Mouse (Mus musculus) heart, postnatal 4 days (tissue): Measurements from ENCODE around the gene Dmtf1. TPM values are rescaled to one million over a fixed set of nuclear protein-coding genes. Genes with fewer than 3 reads are reported as not detected.
"Not testable (repeated sequence)": the region's sequence is repeated elsewhere in the genome, so short reads cannot be mapped to it uniquely, and the experiment has no call there.

Experiments
- DNase-seq: peaks from one replicate; pipeline ENCODE4 v3.0.0; 2021
- total RNA-seq, 2 experiments: library from RNA; stranded (reverse); gene quantifications; 2 replicates each; pipeline ENCODE4 v1.2.3; 2021

Gene Dmtf1
- 10 to 100 TPM; 20.0 to 21.4 TPM for total RNA-seq

GRCm38 (mm10) chr5:9161456-9162041, at the start of gene Dmtf1:
Gene Dmtf1, minus strand, starts transcription at chr5:9161776.
- DNase-seq, result peak; percentile 87

- DNase-seq, result no peak
Measured at GRCm38 (mm10) chr5:9186467-9186866, 24.9 kb upstream of the Dmtf1 start.

GRCm38 (mm10) chr5:9173295-9173694, 11.7 kb upstream of the Dmtf1 start:
- no peak for DNase-seq

- not testable (repeated sequence) for DNase-seq
Measured at GRCm38 (mm10) chr5:9169328-9170005, 7.9 kb upstream of the Dmtf1 start.

- DNase-seq, result no peak
Measured at GRCm38 (mm10) chr5:9166366-9166765, 4.8 kb upstream of the Dmtf1 start.

GRCm38 (mm10) chr5:9165151-9165550, 3.6 kb upstream of the Dmtf1 start:
- not testable (repeated sequence) for DNase-seq

- DNase-seq, result no peak
Measured at GRCm38 (mm10) chr5:9163411-9163810, 1.8 kb upstream of the Dmtf1 start.

- DNase-seq, result peak; percentile 13
Measured at GRCm38 (mm10) chr5:9162088-9162487, 512 bp upstream of the Dmtf1 start.

GRCm38 (mm10) chr5:9160831-9161455, 633 bp downstream of the Dmtf1 start:
- DNase-seq, result peak; percentile 58

- DNase-seq, result no peak
Measured at GRCm38 (mm10) chr5:9157336-9157735, 4.2 kb downstream of the Dmtf1 start.

GRCm38 (mm10) chr5:9156746-9157145, 4.8 kb downstream of the Dmtf1 start:
- no peak for DNase-seq

- DNase-seq, result no peak
Measured at GRCm38 (mm10) chr5:9149273-9149850, 12.2 kb downstream of the Dmtf1 start.

- DNase-seq, result no peak
Measured at GRCm38 (mm10) chr5:9142376-9142775, 19.2 kb downstream of the Dmtf1 start.

- no peak for DNase-seq
Measured at GRCm38 (mm10) chr5:9140724-9141123, 20.9 kb downstream of the Dmtf1 start.

- DNase-seq, result no peak
Measured at GRCm38 (mm10) chr5:9135588-9135987, 26.0 kb downstream of the Dmtf1 start.

- no peak for DNase-seq
Measured at GRCm38 (mm10) chr5:9131786-9132185, 29.8 kb downstream of the Dmtf1 start.

- no peak for DNase-seq
Measured at GRCm38 (mm10) chr5:9128566-9128965, 33.0 kb downstream of the Dmtf1 start.

- no peak for DNase-seq
Measured at GRCm38 (mm10) chr5:9124134-9124533, 37.4 kb downstream of the Dmtf1 start.

GRCm38 (mm10) chr5:9114162-9114561, 47.4 kb downstream of the Dmtf1 start:
- DNase-seq, result no peak

GRCm38 (mm10) chr5:9111759-9112158, 49.8 kb downstream of the Dmtf1 start:
- peak; percentile 61 for DNase-seq

GRCm38 (mm10) chr5:9111285-9111684, 50.3 kb downstream of the Dmtf1 start:
- DNase-seq, result no peak

- DNase-seq, result no peak
Measured at GRCm38 (mm10) chr5:9109582-9109981, 52.0 kb downstream of the Dmtf1 start.

GRCm38 (mm10) chr5:9108490-9108889, 53.1 kb downstream of the Dmtf1 start:
- no peak for DNase-seq
